Mouse (Mus musculus): ENCODE measurements at regions not wholly inside any gene's neighbourhood (a gene's known extent, or its start where the extent isn't known, plus 50 kb on each side); places are given as distances from the start of the nearest gene placed in this dataset.

DNA sequence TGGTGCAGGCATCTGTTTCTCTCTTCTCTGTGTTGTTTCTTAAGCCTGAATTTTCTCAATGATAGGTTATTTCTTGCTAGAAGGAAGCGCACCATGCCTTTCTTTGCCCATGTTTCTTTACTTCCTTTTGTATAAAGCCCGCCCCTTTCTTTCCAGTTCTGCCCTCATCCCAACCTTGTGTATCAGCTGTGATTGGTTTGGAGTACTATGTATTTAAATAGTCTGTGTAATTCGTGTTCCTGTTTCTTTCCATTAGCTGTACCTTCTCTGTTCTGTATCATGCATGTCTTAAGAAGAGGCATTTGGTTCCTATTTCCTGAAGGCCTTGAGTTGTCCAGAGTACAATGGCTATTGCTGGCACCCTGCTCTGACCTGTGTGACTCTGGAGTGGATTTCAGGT lies 166.9 kb downstream of the Kcnrg start:
- 83% methylated on average over 3 of the region's 3 CpGs for WGBS

GRCm38 (mm10) chr14:61778618-61779017 lies 171.4 kb downstream of the Kcnrg start:
- H3K4me2 ChIP-seq (replicated peaks): no peak overlapping the region
- no peaks in the 10 kb centered on the region for H3K27me3 ChIP-seq
- no peak overlapping the region for H3K9ac ChIP-seq
- H3K9me3 ChIP-seq: no peaks in the 10 kb centered on the region
- no peaks in the 10 kb centered on the region for H3K36me3 ChIP-seq
- ATAC-seq (ENCODE audit: low FRiP score, low read depth): no peak
- 87% methylated on average over 5 of the region's 5 CpGs for WGBS
- H3K27ac ChIP-seq: no peak overlapping the region
- no peak overlapping the region for H3K4me3 ChIP-seq
- no peaks in the 10 kb centered on the region for H3K4me1 ChIP-seq

More for the DNA sequence above, 166.9 kb downstream of the Kcnrg start:
- Histone ChIP-seq H3K9ac (no peak overlapping the region), H3K36me3 (no peaks in the 10 kb centered on the region), H3K4me3 (no peak overlapping the region), H3K27me3 (no peaks in the 10 kb centered on the region), H3K9me3 (no peaks in the 10 kb centered on the region), H3K4me2 (replicated peaks) (no peak overlapping the region), H3K4me1 (no peaks in the 10 kb centered on the region), H3K27ac (no peak overlapping the region)
- no peak for ATAC-seq (ENCODE audit: low FRiP score, low read depth)

- ATAC-seq (ENCODE audit: low FRiP score, low read depth): no peak
- WGBS: 82% methylated on average over 3 of the region's 3 CpGs
- Histone ChIP-seq H3K9me3 (no peaks in the 10 kb centered on the region), H3K4me1 (peaks cover 7% of the 10 kb centered on the region), H3K27ac (no peak overlapping the region), H3K27me3 (no peaks in the 10 kb centered on the region), H3K9ac (no peak overlapping the region), H3K36me3 (no peaks in the 10 kb centered on the region), H3K4me3 (no peak overlapping the region), H3K4me2 (replicated peaks) (no peak overlapping the region)
These were observed 175.9 kb downstream of the Kcnrg start for GRCm38 (mm10) chr14:61783206-61783605.

DNA sequence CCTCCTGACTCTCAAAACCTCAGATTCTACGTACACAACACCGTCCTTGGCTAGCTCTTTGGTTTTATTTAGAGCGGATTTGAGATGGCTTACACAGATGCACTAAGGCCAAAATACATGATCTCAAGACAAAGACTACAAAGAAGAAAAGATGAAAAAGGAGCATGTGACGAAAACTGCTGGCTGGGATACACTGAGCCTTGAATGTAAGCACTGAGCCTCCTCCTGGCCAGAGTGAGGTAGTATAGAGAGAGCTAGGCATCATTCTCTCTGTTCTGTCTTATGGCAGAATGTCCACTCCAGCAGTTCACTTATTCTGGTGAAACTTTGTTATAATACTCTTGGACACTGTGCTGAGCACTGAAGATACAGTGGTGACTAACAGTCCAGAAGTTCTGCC lies 177.4 kb downstream of the Kcnrg start:
- ATAC-seq (ENCODE audit: low FRiP score, low read depth): no peak
- Histone ChIP-seq H3K27ac (no peak overlapping the region), H3K27me3 (no peaks in the 10 kb centered on the region), H3K9ac (no peak overlapping the region), H3K9me3 (no peaks in the 10 kb centered on the region), H3K4me1 (peaks cover 20% of the 10 kb centered on the region), H3K4me3 (no peak overlapping the region), H3K4me2 (replicated peaks) (no peak overlapping the region), H3K36me3 (no peaks in the 10 kb centered on the region)
- WGBS: 89% methylated on average over 4 of the region's 4 CpGs

DNA sequence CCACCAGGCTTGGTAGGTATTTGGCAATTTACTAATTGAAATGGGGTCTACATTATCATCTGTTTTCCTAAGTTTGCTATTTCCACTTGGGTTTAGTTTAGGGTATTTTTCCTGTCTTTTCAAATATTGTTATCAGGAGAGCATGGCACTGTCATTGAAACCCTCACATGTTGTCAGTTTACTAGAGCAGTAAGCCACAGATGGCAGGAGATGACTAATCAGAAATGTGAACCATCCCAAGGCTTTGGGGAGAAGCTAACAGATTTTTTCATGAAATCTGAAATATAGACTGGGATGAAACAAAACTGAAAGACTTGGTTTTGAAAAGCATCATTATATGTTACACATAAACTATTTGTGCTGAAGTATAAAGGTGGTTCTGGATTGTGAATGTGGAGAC lies 178.8 kb downstream of the Kcnrg start:
- H3K27me3 ChIP-seq: no peaks in the 10 kb centered on the region
- H3K4me3 ChIP-seq: no peak overlapping the region
- H3K9me3 ChIP-seq: no peaks in the 10 kb centered on the region
- no peak for ATAC-seq (ENCODE audit: low FRiP score, low read depth)
- H3K9ac ChIP-seq: no peak overlapping the region
- no peak overlapping the region for H3K4me2 ChIP-seq (replicated peaks)
- H3K36me3 ChIP-seq: no peaks in the 10 kb centered on the region
- H3K4me1 ChIP-seq: peaks cover 20% of the 10 kb centered on the region
- no peak overlapping the region for H3K27ac ChIP-seq

DNA sequence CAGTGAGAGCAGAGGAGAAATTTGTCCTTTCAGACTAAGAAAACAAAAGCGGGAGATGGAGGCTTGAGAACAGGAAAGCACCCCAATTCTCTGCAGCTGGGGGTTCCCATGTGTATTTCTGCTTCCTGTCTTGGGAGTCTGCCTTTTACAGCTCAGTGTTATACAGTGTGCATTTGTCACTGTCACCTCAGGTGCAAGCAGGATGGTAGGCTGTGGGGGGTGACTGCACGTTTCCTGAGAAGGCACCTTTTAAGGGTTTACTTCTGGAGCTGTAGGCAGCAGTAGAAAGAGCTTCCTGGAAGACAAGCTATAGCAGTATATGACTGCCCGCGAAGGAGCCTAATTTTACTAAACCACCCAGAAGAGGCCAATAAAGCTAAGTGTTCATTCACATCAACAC lies 180.5 kb downstream of the Kcnrg start:
- no peak overlapping the region for H3K9ac ChIP-seq
- H3K27me3 ChIP-seq: no peaks in the 10 kb centered on the region
- peaks cover 20% of the 10 kb centered on the region for H3K4me1 ChIP-seq
- H3K4me3 ChIP-seq: no peak overlapping the region
- WGBS: 48% methylated on average over 4 of the region's 4 CpGs
- no peaks in the 10 kb centered on the region for H3K36me3 ChIP-seq
- H3K27ac ChIP-seq: no peak overlapping the region
- H3K9me3 ChIP-seq: no peaks in the 10 kb centered on the region
- no peak overlapping the region for H3K4me2 ChIP-seq (replicated peaks)
- no peak for ATAC-seq (ENCODE audit: low FRiP score, low read depth)

DNA sequence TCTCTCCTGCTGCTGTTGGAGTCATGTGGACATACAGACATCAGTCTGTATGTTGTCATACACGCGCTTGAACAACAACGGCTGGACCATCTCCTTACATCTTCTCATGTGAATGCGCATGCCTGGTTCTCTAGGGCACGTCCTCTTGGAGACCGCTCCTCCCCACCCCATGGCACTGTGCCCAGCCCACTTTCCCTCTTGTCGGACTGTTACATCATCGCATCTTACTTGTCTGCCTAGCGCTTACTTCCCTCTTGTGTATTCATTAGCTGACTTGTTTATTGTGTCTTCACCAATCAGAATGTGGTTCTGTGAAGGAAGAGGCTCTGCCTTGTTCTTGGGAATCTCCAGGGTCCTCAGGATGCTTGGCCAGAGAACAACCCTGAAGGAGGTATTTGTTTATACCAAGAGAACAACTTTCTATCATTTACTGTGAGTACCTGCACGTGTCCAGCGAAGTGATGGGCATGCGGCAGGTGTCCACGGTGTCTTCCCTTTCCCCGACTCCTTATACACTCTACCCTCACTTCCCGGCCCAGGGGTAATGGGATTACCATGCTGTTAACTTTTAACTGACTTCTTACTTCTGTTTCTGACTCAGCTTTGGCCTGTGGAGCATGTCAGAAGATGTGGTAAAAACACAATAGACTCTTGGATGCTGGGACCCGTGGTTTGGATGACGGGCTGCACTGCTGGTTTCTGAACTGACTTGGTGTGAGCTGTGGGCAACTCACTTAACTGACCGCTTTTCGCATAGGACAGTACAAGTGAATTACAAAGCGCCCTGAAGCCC lies 181.9 kb downstream of the Kcnrg start:
- 88% methylated on average over 20 of the region's 20 CpGs for WGBS
- H3K9me3 ChIP-seq: no peaks in the 10 kb centered on the region
- no peaks in the 10 kb centered on the region for H3K27me3 ChIP-seq
- H3K9ac ChIP-seq: no peak overlapping the region
- H3K4me3 ChIP-seq: no peak overlapping the region
- H3K27ac ChIP-seq: no peak overlapping the region
- H3K36me3 ChIP-seq: no peaks in the 10 kb centered on the region
- H3K4me1 ChIP-seq: peaks cover 20% of the 10 kb centered on the region
- ATAC-seq (ENCODE audit: low FRiP score, low read depth): no peak
- no peak overlapping the region for H3K4me2 ChIP-seq (replicated peaks)

DNA sequence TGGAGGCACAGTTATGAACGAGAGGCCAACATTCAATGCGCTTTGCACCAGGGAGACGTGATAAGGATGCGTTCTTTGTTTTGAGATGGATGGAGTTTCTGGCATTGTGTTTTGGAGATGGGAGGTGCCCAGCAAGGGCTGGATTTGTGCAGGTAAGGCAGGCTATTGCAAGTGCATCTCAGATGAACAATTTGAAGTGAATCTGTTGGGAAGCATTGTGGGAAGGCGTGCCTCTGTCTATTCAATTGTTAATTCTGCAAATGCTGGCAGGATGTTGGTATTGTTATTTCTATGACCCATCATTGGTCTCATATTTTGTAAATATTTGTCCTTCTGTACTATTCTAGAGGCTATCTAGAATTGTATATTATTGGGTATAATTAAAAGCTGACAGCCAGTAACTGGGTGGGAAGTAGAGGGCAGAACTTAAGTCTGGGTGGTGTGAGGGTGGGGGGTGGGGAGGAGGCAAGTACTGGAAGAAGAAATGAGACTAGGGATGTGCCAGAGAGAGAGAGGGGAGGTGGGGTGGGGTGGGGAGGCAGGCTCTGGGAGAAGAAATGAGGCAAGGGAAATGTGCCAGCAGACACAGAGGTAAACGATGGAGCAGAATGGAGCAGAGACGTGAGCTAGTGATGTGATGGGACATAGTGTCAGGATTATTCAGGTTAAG lies 188.9 kb downstream of the Kcnrg start:
- no peaks in the 10 kb centered on the region for H3K27me3 ChIP-seq
- no peak overlapping the region for H3K4me3 ChIP-seq
- H3K4me1 ChIP-seq: 0 out of 2 replicates have a peak, but pooled peaks cover under 1% of the 10 kb centered on the region
- 76% methylated on average over 7 of the region's 7 CpGs for WGBS
- H3K9me3 ChIP-seq: no peaks in the 10 kb centered on the region
- H3K36me3 ChIP-seq: no peaks in the 10 kb centered on the region
- ATAC-seq (ENCODE audit: low FRiP score, low read depth): no peak
- H3K27ac ChIP-seq: no peak overlapping the region
- H3K4me2 ChIP-seq (replicated peaks): no peak overlapping the region
- no peak overlapping the region for H3K9ac ChIP-seq

DNA sequence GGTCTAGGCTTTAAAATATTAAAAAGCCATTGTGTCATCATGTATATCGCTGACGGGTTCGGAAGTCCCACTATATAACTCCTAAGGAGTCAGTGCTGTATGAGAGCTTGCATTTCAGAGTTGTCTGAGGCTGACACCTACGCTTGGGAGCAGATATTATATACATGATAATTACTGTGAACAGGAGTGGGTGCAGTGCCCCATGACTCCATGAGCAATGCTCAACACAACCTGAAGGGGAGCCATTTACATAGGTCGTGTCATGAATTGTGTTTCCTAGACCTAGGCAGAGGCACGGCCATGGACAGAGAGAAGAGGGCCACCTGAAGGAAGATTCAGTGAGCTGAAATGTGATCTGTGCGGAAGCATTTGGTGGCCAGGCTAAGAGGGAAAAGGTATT lies 189.4 kb downstream of the Kcnrg start:
- H3K27ac ChIP-seq: no peak overlapping the region
- no peak overlapping the region for H3K9ac ChIP-seq
- ATAC-seq (ENCODE audit: low FRiP score, low read depth): no peak
- no peak overlapping the region for H3K4me3 ChIP-seq
- H3K36me3 ChIP-seq: no peaks in the 10 kb centered on the region
- H3K4me1 ChIP-seq: 0 out of 2 replicates have a peak, but pooled peaks cover 4% of the 10 kb centered on the region
- no peaks in the 10 kb centered on the region for H3K9me3 ChIP-seq
- WGBS: 89% methylated on average over 7 of the region's 7 CpGs
- no peaks in the 10 kb centered on the region for H3K27me3 ChIP-seq
- no peak overlapping the region for H3K4me2 ChIP-seq (replicated peaks)

- no peak overlapping the region for H3K9ac ChIP-seq
- WGBS: 55% methylated on average over 1 of the region's 1 CpGs
These were observed 196.2 kb downstream of the Kcnrg start for GRCm38 (mm10) chr14:61803421-61803925.

GRCm38 (mm10) chr14:61805433-61805832 lies 198.2 kb downstream of the Kcnrg start:
- Histone ChIP-seq H3K4me3 (no peak overlapping the region), H3K36me3 (no peaks in the 10 kb centered on the region), H3K27me3 (no peaks in the 10 kb centered on the region), H3K27ac (no peak overlapping the region), H3K9me3 (no peaks in the 10 kb centered on the region), H3K4me1 (peaks cover 34% of the 10 kb centered on the region), H3K9ac (no peak overlapping the region), H3K4me2 (replicated peaks) (no peak overlapping the region)
- ATAC-seq (ENCODE audit: low FRiP score, low read depth): no peak
- 84% methylated on average over 2 of the region's 2 CpGs for WGBS

More at GRCm38 (mm10) chr14:61803421-61803925, 196.2 kb downstream of the Kcnrg start:
- Histone ChIP-seq H3K4me1 (peaks cover 15% of the 10 kb centered on the region), H3K9me3 (no peaks in the 10 kb centered on the region), H3K36me3 (no peaks in the 10 kb centered on the region), H3K27me3 (no peaks in the 10 kb centered on the region), H3K4me2 (replicated peaks) (no peak overlapping the region), H3K27ac (no peak overlapping the region; the same call in 1 of the 2 replicates), H3K4me3 (no peak overlapping the region)
- no peak for ATAC-seq (ENCODE audit: low FRiP score, low read depth)

DNA sequence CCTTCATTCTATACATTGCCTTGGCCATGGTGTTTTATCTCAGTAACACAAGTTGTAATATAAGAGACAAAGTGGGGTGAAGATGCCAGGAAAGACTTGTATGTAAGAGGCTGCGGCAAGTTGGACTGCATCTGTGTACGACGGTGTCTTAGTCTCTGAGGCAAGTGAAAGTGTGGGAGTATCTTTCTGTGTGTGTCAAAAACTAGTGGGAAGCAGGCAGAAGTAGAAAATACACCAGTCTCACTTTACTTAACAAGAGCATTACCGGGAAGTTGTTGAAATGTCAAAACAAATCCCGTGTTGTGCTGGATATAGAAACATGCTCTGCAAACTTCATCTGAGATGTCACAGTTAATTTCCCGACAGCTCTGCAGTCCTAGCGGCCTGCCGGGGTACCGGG lies 200.9 kb downstream of the Kcnrg start:
- Histone ChIP-seq H3K9me3 (no peaks in the 10 kb centered on the region), H3K27ac (0 out of 2 replicates have a peak overlapping the region, but pooled peaks have one; percentile 39), H3K4me2 (replicated peaks) (no peak overlapping the region), H3K4me1 (peaks cover 47% of the 10 kb centered on the region), H3K27me3 (no peaks in the 10 kb centered on the region), H3K36me3 (no peaks in the 10 kb centered on the region), H3K4me3 (no peak overlapping the region), H3K9ac (no peak overlapping the region)
- no peak for ATAC-seq (ENCODE audit: low FRiP score, low read depth)
- 44% methylated on average over 9 of the region's 9 CpGs for WGBS
